Mouse (Mus musculus): Measurements from ENCODE around the gene Selenbp1. TPM values are rescaled to one million over a fixed set of nuclear protein-coding genes. Genes with fewer than 3 reads are reported as not detected.
A peak's percentile ranks its signal among the peaks of the same experiment; 100 is the strongest.
"Not testable (repeated sequence)": the region's sequence is repeated elsewhere in the genome, so short reads cannot be mapped to it uniquely, and the experiment has no call there.

The Selenbp1 gene
- total and polyA plus RNA-seq, 3 experiments, result 100 to 190 (median 122) TPM

DNA sequence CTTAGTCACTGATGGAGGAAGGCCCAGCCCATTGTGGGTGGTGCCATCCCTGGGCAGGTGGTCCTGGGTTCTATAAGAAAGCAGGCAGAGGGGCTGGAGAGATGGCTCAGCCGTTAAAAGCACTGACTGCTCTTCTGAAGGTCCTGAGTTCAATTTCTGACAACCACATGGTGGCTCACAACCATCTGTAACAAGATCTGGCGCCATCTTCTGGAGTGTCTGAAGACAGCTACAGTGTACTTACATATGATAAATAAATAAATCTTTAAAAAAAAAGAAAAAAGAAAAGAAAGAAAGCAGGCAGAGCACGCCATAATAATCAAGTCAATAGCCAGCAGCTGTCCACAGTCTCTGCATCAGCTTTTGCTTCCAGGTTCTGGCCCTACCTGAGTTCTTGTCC is 28.1 kb upstream of the Selenbp1 start:
- 48% methylated on average over 3 of the region's 3 CpGs for WGBS

DNA sequence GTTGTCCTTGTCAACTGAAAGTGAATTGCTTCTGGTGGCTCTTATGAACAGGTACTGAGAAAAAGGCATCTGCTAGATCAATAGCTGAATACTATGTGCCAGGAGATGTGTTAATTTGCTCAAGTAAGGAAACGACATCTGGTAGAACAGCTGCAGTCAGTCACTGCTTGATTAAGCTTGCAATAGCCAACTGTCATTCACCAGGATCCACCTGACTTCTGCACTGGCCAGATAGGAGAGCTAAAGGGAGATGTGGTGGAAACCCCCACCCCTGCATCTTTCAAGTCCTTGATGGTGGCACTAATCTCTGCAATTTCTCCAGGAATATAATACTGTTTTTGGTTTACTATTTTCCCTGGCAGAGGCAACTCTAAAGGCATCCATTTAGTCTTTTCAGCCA is 26.4 kb upstream of the Selenbp1 start:
- intact Hi-C loops (cut with DNase I), result no loop called here
- H3K27me3 ChIP-seq (ENCODE audit: control insufficient read depth, insufficient read depth, low read length), result no peaks in the 10 kb centered on the region
- H3K36me3 ChIP-seq (ENCODE audit: control insufficient read depth, insufficient read depth, low read length), result no peaks in the 10 kb centered on the region
- no peak overlapping the region for H3K9ac ChIP-seq (ENCODE audit: low read depth, low read length)
- no peak for DNase-seq
- TF ChIP-seq POLR2A (IDR thresholded peaks at IDR 0.05; ENCODE audit: insufficient read depth, low read depth, low read length), result no peak
- no peak for TF ChIP-seq EP300 (IDR thresholded peaks at IDR 0.05; ENCODE audit: insufficient read depth, low read depth, low read length)
- TF ChIP-seq CTCF (IDR thresholded peaks at IDR 0.05), result no peak
- H3K79me2 ChIP-seq (replicated peaks; ENCODE audit: control insufficient read depth, insufficient read depth, low read length), result no peaks in the 10 kb centered on the region
- no peak overlapping the region for H3K27ac ChIP-seq
- H3K4me1 ChIP-seq (ENCODE audit: control insufficient read depth, insufficient read depth, low read length), result peaks cover 1% of the 10 kb centered on the region; the same call in 1 of the 2 replicates
- 45% methylated on average over 1 of the region's 1 CpGs for WGBS
- H3K4me3 ChIP-seq, result no peak overlapping the region

More for the DNA sequence above, 28.1 kb upstream of the Selenbp1 start:
- DNase-seq; H3K79me2 ChIP-seq (replicated peaks; ENCODE audit: control insufficient read depth, insufficient read depth, low read length); H3K4me3 ChIP-seq; H3K9ac ChIP-seq (ENCODE audit: low read depth, low read length); H3K27me3 ChIP-seq (ENCODE audit: control insufficient read depth, insufficient read depth, low read length); H3K36me3 ChIP-seq (ENCODE audit: control insufficient read depth, insufficient read depth, low read length); H3K27ac ChIP-seq; H3K4me1 ChIP-seq (ENCODE audit: control insufficient read depth, insufficient read depth, low read length): not testable (repeated sequence)
- intact Hi-C loops (cut with DNase I), result loop anchor here (5.0 kb wide), 2 partner anchors 92 to 287 kb away; no protein-coding TSS in a partner anchor
- TF ChIP-seq CTCF (IDR thresholded peaks at IDR 0.05), result peak; percentile 39

DNA sequence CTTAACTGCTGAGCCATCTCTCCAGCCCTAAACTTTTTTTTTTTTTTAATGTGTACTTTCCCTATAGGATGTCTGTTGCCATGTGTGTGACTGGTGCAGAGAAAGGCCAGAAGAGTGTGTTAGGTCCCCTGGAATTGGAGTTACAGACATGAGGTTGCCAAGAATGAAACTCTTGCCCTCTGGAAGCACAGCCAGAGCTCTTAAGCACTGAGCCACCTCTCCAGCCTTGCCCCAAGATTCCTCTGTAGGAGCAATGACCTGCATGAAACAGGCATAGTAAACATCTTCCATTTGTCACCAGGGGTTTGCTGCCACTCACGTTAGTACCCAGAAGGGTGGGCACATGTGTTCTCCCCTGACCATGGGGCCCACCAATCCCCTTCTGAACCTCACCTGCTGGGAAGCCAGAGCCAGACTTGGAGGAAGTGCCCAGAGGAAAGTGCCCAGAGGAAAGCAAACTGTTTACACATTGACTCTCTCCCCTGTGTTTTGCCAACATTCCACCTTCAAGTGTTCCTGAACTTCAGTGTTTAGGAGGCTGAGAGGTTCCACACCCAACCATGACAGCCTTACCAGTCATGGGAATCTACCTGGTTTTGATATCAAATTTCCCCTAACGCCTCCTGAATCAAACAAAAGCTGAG is 21.7 kb upstream of the Selenbp1 start:
- intact Hi-C loops (cut with DNase I), result no loop called here
- no peak overlapping the region for H3K9ac ChIP-seq (ENCODE audit: low read depth, low read length)
- H3K36me3 ChIP-seq (ENCODE audit: control insufficient read depth, insufficient read depth, low read length), result no peaks in the 10 kb centered on the region
- H3K27me3 ChIP-seq (ENCODE audit: control insufficient read depth, insufficient read depth, low read length), result no peaks in the 10 kb centered on the region
- no peak for TF ChIP-seq CTCF (IDR thresholded peaks at IDR 0.05)
- no peak for TF ChIP-seq POLR2A (IDR thresholded peaks at IDR 0.05; ENCODE audit: insufficient read depth, low read depth, low read length)
- TF ChIP-seq EP300 (IDR thresholded peaks at IDR 0.05; ENCODE audit: insufficient read depth, low read depth, low read length), result no peak
- DNase-seq, result no peak
- 58% methylated on average over 2 of the region's 2 CpGs for WGBS
- H3K4me1 ChIP-seq (ENCODE audit: control insufficient read depth, insufficient read depth, low read length), result no peaks in the 10 kb centered on the region
- no peak overlapping the region for H3K27ac ChIP-seq
- no peaks in the 10 kb centered on the region for H3K79me2 ChIP-seq (replicated peaks; ENCODE audit: control insufficient read depth, insufficient read depth, low read length)
- no peak overlapping the region for H3K4me3 ChIP-seq

DNA sequence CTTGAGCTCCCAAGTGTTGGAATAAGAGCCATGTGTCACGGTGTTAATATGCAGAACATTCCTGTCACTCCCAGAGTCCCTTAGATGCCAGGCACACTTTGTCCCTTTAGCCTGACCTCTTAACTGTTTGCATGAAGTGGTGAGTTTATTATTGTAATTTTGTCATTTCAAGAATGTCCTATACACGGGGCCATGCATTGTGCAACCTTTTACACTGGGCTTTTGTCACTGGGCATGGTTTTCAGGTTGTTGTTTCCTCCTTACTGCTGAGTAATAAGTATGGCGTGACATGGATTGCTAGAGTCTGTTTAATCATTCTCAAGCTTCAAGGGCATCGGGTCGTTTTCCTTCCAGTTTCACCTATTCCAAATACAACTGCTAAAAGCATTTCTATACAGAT is 19.1 kb upstream of the Selenbp1 start:
- WGBS, result 57% methylated on average over 5 of the region's 5 CpGs
- no peak overlapping the region for H3K9ac ChIP-seq (ENCODE audit: low read depth, low read length)
- intact Hi-C loops (cut with DNase I), result no loop called here
- H3K27ac ChIP-seq, result no peak overlapping the region
- no peak overlapping the region for H3K4me3 ChIP-seq
- H3K27me3 ChIP-seq (ENCODE audit: control insufficient read depth, insufficient read depth, low read length), result no peaks in the 10 kb centered on the region
- TF ChIP-seq CTCF (IDR thresholded peaks at IDR 0.05) (no peak), EP300 (IDR thresholded peaks at IDR 0.05; ENCODE audit: insufficient read depth, low read depth, low read length) (no peak), POLR2A (IDR thresholded peaks at IDR 0.05; ENCODE audit: insufficient read depth, low read depth, low read length) (no peak)
- no peaks in the 10 kb centered on the region for H3K79me2 ChIP-seq (replicated peaks; ENCODE audit: control insufficient read depth, insufficient read depth, low read length)
- H3K36me3 ChIP-seq (ENCODE audit: control insufficient read depth, insufficient read depth, low read length), result no peaks in the 10 kb centered on the region
- DNase-seq, result no peak
- H3K4me1 ChIP-seq (ENCODE audit: control insufficient read depth, insufficient read depth, low read length), result no peaks in the 10 kb centered on the region

DNA sequence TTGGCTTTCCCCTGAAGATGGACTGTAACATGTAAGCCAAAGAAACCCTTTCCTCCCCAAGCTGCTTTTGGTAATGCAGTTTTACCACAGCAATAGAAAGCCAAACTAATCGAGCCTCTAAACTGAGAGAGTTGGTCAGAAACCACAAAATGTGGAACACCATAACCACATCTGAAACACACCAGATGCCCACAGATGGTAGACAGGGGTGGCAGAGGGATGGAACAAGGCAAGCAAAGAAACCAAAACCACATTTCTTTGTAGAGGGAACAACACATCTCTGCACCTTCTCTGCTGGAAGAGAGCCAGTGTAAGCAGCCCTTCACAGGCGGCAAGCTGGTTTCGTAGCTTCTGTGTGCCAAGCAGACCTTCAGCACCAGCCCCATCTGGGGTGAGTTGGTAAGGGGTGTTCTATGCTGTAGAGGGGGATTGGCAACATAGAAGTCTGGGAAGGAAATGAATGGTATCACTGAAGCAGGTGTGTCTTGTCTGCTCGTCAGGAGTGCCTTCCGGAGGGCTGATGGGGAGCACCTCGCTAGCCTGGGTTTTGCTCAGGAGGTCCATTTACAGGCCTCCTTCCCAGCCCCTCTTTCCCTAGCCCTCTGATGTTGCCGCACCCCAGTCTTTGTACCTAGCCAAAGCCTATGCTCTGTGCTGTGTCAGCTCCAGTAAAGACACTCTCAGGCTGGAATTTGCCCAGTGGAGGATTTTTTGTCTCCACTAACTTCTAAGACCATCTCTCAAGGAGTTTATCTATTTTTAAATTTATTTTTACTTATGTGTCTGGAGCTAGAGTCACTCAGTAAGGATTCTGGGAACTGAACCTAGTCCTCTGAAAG is 16.7 kb upstream of the Selenbp1 start:
- Histone ChIP-seq H3K4me1 (ENCODE audit: control insufficient read depth, insufficient read depth, low read length) (no peaks in the 10 kb centered on the region), H3K36me3 (ENCODE audit: control insufficient read depth, insufficient read depth, low read length) (no peaks in the 10 kb centered on the region), H3K4me3 (no peak overlapping the region), H3K27me3 (ENCODE audit: control insufficient read depth, insufficient read depth, low read length) (no peaks in the 10 kb centered on the region), H3K9ac (ENCODE audit: low read depth, low read length) (no peak overlapping the region), H3K27ac (no peak overlapping the region), H3K79me2 (replicated peaks; ENCODE audit: control insufficient read depth, insufficient read depth, low read length) (no peaks in the 10 kb centered on the region)
- intact Hi-C loops (cut with DNase I), result no loop called here
- TF ChIP-seq POLR2A (IDR thresholded peaks at IDR 0.05; ENCODE audit: insufficient read depth, low read depth, low read length) (no peak), EP300 (IDR thresholded peaks at IDR 0.05; ENCODE audit: insufficient read depth, low read depth, low read length) (no peak), CTCF (IDR thresholded peaks at IDR 0.05) (no peak)
- DNase-seq, result peak in 1 of 2 experiments; percentile 7
- 66% methylated on average over 7 of the region's 7 CpGs for WGBS

DNA sequence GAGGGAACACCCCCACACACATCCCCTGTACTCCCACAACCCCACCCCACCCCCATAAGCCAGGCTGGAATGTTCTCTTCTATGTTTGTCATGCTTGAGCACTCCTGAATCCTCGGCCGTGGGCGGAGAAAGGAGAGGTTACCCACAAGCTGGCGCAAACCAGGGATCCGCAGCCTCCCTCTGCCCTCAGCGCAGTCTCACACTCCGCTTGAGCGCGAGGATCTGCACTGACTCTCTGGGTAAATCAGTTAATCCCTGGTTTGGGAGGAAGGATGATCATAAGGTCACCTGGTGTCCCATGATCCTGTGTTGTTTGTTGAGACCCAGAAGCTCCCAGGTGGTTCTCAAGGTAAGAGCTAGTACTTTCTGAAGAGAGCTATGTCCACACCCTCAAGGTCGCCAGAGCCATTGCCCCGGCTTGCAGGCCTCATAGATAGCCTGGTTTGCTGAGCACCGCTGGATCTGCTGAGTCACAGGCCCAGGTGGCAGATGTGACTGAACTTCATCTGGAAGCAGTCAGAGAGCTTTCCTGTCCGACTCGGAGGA is 15.0 kb upstream of the Selenbp1 start:
- H3K4me1 ChIP-seq (ENCODE audit: control insufficient read depth, insufficient read depth, low read length), result no peaks in the 10 kb centered on the region
- no peak overlapping the region for H3K4me3 ChIP-seq
- no peaks in the 10 kb centered on the region for H3K36me3 ChIP-seq (ENCODE audit: control insufficient read depth, insufficient read depth, low read length)
- no peaks in the 10 kb centered on the region for H3K27me3 ChIP-seq (ENCODE audit: control insufficient read depth, insufficient read depth, low read length)
- 73% methylated on average over 14 of the region's 14 CpGs for WGBS
- H3K79me2 ChIP-seq (replicated peaks; ENCODE audit: control insufficient read depth, insufficient read depth, low read length), result no peaks in the 10 kb centered on the region
- H3K27ac ChIP-seq, result no peak overlapping the region
- intact Hi-C loops (cut with DNase I), result no loop called here
- peak in 1 of 2 experiments; percentile 15 for DNase-seq
- H3K9ac ChIP-seq (ENCODE audit: low read depth, low read length), result no peak overlapping the region
- TF ChIP-seq CTCF (IDR thresholded peaks at IDR 0.05) (no peak), POLR2A (IDR thresholded peaks at IDR 0.05; ENCODE audit: insufficient read depth, low read depth, low read length) (no peak), EP300 (IDR thresholded peaks at IDR 0.05; ENCODE audit: insufficient read depth, low read depth, low read length) (no peak)

Data from heart, adult 2 months (tissue).